Mouse (Mus musculus) forelimb bud, embryonic 11.5 days (tissue): ENCODE results near the gene Als2.
A peak's percentile ranks its signal among the peaks of the same experiment; 100 is the strongest.

Experiments
- DNase-seq: peaks from one replicate; pipeline ENCODE4 v3.0.0-alpha.2; 2012; ENCODE audit warnings: low read depth, low spot score

Als2 gene

DNA sequence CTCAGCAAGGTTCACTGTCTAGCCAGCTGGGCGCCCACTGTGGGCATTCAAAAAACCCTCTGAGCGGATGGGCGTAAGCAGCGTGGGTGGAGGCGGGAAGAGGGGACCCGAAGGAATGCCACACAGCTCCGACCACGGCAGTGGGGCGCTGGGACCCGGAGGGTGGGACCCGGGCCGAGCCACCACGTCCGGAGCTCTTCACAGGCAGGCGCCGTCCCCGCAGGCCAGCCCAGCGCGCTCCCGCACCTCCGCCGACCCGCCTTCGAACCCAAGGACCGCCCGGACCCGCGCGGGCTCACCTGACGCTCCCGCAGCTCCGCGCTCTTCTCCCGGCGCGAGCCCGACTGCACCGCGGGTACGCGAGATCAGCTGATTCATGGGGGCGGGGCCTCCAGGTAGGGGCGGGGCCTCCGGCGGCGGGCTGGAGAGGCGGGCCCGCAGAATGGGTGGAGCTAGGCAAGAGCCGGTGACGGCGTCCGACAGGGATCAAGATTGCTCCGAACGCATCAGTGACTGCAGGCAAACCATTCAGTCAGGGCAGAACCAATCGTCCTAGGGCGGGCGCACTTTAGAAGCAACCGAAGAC is at the start of gene Als2:
Gene Als2 (minus strand): TSS at position 376 of the 586 bp plus-strand sequence.
- DNase-seq: peak; percentile 98

GRCm38 (mm10) chr1:59286316-59286850 is 49.4 kb upstream of the Als2 start:
- DNase-seq: no peak

- no peak for DNase-seq
Observed at GRCm38 (mm10) chr1:59285880-59286279, 48.8 kb upstream of the Als2 start.

DNA sequence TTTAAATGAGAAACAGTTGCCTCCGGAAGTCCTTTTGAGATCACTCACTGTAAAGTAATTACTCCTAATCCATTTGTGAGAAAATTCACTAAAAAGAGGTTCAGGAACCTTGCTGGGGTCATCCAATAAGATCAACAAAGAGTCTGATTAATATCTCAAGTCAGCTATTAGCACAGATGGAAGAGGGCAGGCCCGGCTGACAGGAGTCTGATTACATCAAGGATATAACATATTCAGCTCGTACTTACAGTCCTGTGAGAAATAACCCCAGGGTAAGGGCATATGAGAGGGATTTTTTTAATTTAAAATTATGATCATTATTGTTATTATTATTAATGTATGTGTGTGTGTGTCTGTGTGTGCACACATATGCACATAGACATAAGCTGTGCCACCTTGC is 35.2 kb upstream of the Als2 start:
- DNase-seq: no peak

GRCm38 (mm10) chr1:59269951-59270689 is 33.1 kb upstream of the Als2 start:
- DNase-seq: peak; percentile 93

DNA sequence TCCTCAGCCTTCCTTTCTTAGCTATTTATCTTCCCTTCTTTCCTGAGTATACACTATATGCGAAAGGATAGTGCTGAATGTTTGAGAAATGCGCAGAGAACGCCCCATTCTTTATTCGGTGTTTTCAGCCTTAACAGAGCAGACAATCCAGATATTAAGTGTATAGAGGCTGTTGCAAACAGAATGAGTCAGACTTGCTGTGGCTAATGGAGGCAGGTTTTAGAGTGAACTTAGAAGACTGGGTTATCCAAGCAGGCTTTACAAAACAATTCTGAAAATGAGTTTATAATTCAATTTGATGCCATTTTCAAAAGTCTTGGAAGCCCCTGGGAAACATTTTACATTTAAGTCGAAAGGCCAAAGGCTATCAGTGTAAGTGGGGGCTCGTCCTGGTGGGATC is 32.4 kb upstream of the Als2 start:
- no peak for DNase-seq

DNA sequence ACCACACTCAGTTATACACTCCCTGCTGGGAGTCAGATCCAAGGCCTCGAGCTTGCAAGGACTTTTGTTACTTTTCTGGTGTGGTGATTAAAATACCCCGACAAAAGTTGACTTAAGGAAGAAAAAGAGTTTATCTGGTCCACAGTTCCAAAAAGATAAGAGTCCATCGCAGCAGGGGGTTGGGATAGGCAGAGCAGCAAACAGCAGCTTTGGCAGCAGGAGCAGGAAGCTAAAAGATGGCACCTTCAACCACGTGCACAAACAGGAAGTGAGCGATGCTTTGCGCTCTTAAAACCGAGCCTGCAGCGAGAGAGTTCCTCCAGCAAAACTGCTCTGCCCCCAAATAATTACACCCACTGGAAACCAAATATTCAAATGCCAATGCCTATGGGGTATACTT is 31.9 kb upstream of the Als2 start:
- no peak for DNase-seq

DNA sequence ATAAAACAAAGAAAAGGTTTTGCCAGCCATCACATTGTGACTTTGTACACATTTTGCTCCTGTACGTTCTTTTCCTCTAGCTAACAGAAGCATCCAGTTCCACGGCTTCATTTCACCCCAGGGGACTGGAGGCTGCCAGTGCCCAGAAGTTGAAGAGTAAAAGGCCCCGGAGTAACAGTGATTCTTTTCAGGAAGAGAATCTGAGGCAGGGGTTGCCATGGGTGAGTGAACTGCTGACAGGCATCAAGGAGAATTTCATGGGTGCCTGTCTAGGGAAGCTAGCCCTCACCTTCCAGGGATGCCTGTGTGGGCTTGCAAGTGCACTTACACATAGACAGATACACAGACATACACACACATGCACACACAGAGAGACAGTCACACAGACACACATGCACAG is 20.7 kb upstream of the Als2 start:
- no peak for DNase-seq

DNA sequence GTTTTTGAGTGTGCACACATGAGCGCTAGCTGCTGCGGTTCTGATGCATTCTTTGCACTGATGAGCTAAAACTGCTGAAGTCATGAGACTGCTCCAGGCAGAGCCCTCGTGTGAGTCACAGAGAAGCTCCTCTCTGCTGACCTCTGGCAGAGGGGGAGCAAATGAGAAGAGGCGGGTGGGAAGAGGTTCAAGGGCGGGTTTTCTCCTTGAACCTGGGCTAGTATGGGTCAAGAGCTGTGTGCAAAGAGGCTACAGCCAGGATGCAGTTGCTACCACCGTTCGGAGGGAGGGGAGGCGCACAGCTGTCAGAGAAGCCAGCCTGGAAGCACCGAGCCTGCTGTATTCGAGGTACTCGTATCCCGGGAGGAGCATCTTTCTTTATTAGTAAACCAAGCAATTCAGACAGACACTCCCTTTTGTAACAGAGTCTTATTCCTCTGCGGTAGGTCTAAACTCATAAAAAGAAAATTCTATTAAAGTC is 19.8 kb upstream of the Als2 start, which contains the start of gene Cdk15:
Gene Cdk15 (plus strand): TSS at position 156 of the 481 bp plus-strand sequence.
- peak; percentile 21 for DNase-seq

DNA sequence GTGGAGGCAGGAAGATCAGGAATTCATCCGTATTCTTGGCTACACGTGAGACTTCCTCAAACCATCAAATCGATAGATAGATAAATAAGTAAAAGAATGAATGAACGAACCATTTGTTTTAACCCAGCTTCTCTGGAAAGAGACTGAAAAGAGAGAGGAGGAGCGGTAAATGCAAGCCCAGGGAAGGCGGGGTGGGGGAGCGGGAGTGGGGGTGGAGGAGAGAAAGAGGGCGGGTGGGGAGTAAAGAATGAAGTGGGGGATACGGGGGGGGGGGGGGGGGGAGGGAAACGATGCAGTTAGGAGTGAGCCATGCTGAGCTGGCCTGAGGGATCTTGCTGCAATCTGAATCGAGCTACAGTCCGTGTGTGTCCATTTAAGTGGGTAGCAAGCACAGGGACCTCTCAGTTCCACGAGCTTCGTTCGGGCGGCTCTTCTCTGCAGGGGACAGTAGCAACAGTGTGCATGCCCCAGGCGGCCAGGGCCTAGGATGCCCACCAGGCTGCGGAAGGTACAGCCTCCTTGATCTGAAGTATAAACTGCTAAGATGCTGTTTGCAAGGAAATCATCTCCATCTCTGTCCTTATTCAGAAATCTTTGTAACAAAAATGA is 16.4 kb upstream of the Als2 start:
- DNase-seq: no peak

DNA sequence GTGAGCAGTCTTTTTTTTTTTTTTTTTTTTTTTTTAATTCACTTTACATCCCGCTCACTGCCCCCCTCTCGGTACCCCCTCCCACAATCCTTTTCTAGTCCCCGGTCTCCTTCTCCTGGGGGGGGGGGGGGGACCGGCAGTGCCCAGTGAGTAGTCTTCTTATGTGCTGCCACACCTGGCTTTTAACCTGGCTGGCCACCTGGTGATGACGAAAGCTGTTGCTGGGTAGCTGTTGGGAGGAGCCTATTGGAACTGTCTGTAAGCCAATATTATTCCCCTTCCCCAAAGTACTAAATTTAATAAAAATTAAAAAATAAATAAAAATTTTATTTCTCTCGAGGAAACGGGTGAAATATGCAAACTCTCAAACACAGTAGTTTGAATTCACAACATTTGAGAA is 15.7 kb upstream of the Als2 start:
- DNase-seq: peak; percentile 21

DNA sequence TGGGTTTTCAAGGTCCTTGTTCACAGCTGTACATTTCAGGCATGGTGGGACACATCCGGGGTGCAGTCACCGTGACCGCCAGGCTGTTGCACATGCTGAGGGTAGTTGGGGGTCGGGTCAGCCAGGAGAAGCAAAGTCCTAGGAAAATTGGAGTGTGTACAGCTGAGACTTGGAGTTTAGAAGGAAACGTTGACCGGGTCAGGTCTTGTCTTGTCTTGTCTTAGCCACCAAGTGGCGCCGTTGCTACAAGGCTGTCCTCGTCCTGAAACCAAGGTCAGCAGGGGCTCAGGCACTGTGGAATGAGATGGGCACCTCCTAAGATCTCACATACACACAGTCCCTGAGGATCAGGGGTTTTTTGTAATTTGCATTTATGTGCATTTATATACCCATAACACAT is 10.6 kb upstream of the Als2 start:
- DNase-seq: peak; percentile 67

GRCm38 (mm10) chr1:59243770-59244169 is 6.7 kb upstream of the Als2 start:
- no peak for DNase-seq

- DNase-seq: peak; percentile 73
Observed at GRCm38 (mm10) chr1:59237614-59238211, 682 bp upstream of the Als2 start.

DNA sequence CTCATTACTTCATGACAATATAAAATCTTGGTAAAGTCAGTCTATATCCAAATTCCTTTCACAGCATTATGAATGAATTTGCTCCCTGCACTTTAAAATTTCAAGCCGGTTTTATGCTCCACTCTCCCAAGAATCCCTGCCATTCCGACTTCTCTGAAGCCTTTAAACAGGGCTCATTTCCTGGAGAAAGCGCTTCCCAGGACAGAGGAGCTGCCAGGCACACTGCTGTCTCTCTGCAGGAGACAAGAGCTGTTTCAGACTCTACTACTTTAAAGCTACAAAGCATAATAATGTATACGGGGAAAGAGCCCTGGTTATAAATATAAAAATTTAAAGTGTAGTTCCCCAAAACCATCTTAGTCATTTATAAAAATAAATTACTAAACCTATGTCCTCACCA is 7.8 kb downstream of the Als2 start:
- no peak for DNase-seq

DNA sequence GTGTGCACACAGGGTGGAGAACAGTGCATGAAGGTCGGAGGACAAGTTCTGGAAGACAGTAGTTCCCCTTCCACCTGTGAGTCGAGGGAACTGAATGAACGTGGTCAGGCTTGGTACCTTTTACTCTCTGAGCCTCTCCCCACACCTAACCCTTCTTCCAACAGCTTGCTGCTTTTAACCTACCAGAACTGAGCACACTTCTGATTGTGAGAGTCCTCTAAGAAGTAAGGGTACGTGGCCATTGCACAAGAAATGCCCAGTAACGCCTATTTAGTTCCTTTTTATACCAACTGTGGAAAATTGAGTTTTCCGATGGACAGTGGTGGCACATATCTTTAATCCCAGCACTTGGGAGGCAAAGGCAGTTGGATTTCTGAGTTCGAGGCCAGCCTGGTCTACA is 8.5 kb downstream of the Als2 start:
- DNase-seq: no peak

DNA sequence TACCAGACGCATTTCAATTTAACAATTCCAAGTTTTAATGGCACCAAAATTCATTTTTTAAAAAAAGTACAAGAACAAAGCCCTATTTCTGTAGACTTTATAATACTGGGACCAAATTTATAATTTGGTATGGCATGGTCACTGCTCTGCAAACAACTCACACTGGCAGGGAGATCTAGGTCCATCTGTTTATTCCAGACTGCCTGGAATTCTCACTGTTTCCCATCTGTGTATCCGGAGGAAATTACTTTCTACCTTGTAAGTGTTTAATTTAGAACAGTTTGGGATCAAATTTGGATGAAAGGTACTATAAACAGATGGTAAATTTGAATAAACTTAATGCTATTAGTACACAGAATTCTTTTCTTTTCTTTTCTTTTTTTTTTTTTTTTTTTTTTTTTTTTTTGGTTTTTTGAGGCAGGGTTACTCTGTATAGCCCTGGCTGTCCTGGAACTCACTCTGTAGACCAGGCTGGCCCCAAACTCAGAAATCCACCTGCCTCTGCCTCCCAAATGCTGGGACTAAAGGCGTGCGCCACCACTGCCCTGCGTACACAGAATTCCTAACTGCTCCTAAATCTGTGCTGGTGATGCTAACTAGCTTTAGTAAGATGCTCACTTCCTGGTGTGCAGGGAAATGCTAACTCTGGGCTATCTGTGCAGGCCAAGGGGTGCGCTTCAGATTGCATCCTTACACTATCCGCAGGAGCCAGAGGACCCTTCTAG is 14.8 kb downstream of the Als2 start:
- no peak for DNase-seq

DNA sequence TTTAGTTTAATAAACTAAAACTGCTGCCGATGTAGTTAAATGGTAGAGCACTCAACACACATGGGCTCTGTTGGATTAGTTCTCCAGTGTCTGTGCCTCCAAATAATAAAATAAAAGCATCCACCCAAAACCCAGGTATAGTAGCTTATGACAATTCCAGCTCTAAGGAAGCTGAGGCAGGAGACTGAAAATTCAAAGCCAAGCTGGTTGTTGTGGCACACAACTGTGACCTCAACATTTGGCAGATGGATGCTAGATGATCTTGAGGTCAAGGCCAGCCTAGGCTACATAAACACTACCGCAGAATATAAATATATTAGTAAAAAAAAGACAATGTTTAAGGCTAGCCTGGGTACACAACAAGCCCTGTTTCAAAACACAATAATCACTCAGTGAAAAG is 15.4 kb downstream of the Als2 start:
- no peak for DNase-seq

- no peak for DNase-seq
Observed at GRCm38 (mm10) chr1:59220371-59220770, 16.7 kb downstream of the Als2 start.

GRCm38 (mm10) chr1:59215446-59215845 is 21.6 kb downstream of the Als2 start:
- DNase-seq: no peak

- DNase-seq: no peak
Observed at GRCm38 (mm10) chr1:59212951-59213350, 24.1 kb downstream of the Als2 start.
